Mouse (Mus musculus): ENCODE results near the gene Gm21789.
"Not testable (repeated sequence)": the region's sequence is repeated elsewhere in the genome, so short reads cannot be mapped to it uniquely, and the experiment has no call there.

Gm21789 gene

GRCm38 (mm10) chrX:32941468-32941867 is at the start of gene Gm21789:
TSS of gene Gm21789 (plus strand) at chrX:32941768.
- not testable (repeated sequence) for DNase-seq (ENCODE audit: extremely low read depth, low read depth)

DNA sequence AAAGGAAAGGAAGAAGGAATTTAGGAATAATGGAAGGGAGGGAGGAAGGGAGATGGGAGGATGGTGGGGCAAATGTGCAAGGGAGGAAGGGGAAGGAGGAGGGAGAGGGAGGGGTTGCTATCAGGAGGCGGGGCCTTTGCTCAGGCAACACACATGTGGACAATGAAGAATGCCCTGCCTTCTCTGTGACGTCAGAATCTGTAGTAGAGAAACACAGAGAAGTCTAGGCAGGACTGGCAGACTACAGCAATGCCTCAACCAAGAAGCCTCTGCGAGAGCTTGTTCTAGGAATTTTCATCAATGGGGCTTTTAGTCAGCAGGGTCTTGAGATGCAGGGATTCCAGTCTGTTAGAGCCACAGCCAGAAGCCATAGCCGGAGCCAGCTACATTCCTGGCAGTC is 47.2 kb upstream of the Gm21789 start, which contains the start of gene Btbd35f30:
TSS of gene Btbd35f30 (plus strand) at position 301 of the 400 bp plus-strand sequence.
- DNase-seq (ENCODE audit: extremely low read depth, low read depth), result not testable (repeated sequence)

DNA sequence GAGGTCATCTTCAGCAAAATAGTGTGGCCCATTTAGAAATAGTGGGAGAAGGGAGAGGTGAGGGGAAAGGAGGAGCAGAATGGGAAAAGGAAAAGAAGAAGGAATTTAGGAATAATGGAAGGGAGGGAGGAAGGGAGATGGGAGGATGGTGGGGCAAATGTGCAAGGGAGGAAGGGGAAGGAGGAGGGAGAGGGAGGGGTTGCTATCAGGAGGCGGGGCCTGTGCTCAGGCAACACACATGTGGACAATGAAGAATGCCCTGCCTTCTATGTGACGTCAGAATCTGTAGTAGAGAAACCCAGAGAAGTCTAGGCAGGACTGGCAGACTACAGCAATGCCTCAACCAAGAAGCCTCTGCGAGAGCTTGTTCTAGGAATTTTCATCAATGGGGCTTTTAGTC is 32.0 kb downstream of the Gm21789 start, which contains the start of gene Btbd35f5:
TSS of gene Btbd35f5 (plus strand) at position 301 of the 400 bp plus-strand sequence.
- not testable (repeated sequence) for DNase-seq (ENCODE audit: extremely low read depth, low read depth)

Data from MEL-GATA-1-ER (cell line).